Mouse (Mus musculus) midbrain, postnatal 0 days (tissue): ENCODE results near the gene Ampd3. TPM values are rescaled to one million over a fixed set of nuclear protein-coding genes. Genes with fewer than 3 reads are reported as not detected.

Source experiments
- ATAC-seq: fragments of 200-750 bp; cut with Nextera tagmentation; 2 replicates; pipeline ENCODE4 v1.8.0; 2017; ENCODE audit warnings: moderate number of reproducible peaks, mild to moderate bottlenecking, moderate TSS enrichment, moderate library complexity; ENCODE audit not compliant: low FRiP score
- DNase-seq: peaks from one replicate; pipeline ENCODE4 v3.0.0-alpha.2; 2015; ENCODE audit warnings: low spot score
- H3K27ac ChIP-seq: fragments of 300-500 bp; sonication (generic); 2 replicates; pipeline ENCODE4 v1.5.1; 2014; ENCODE audit warnings: low read depth, mild to moderate bottlenecking, low read length, mixed read lengths
- H3K27me3 ChIP-seq: fragments of 300-500 bp; sonication (generic); 2 replicates; pipeline ENCODE4 v1.6.1; 2014; ENCODE audit warnings: low read length, control low read depth, mixed read lengths; ENCODE audit not compliant: insufficient read depth
- H3K36me3 ChIP-seq: fragments of 300-500 bp; sonication (generic); 2 replicates; pipeline ENCODE4 v1.6.1; 2014; ENCODE audit warnings: low read length, control low read depth, mixed read lengths; ENCODE audit not compliant: insufficient read depth
- H3K4me1 ChIP-seq: fragments of 300-500 bp; sonication (generic); 2 replicates; pipeline ENCODE4 v1.6.1; 2014; ENCODE audit warnings: mild to moderate bottlenecking, control low read depth, antibody characterized with exemption, low read length, mixed read lengths; ENCODE audit not compliant: insufficient read depth
- H3K4me2 ChIP-seq: fragments of 300-500 bp; sonication (generic); 2 replicates; pipeline ENCODE4 v1.6.1; 2014; ENCODE audit warnings: low read depth, mild to moderate bottlenecking, low read length, mixed read lengths; ENCODE audit not compliant: poor library complexity, severe bottlenecking
- H3K4me3 ChIP-seq: fragments of 300-500 bp; sonication (generic); 2 replicates; pipeline ENCODE4 v1.5.1; 2014; ENCODE audit warnings: low read depth, mild to moderate bottlenecking, low read length, moderate library complexity
- H3K9ac ChIP-seq: fragments of 300-500 bp; sonication (generic); replicated peaks from 2 replicates; pipeline ENCODE4 v1.6.1; 2014; ENCODE audit warnings: mild to moderate bottlenecking, low read length, moderate library complexity, mixed read lengths; ENCODE audit not compliant: poor library complexity, severe bottlenecking
- H3K9me3 ChIP-seq: fragments of 300-500 bp; sonication (generic); 2 replicates; pipeline ENCODE4 v1.6.1; 2016; ENCODE audit warnings: low read length, control low read depth
- CTCF ChIP-seq: IDR thresholded peaks from 2 replicates; pipeline ENCODE4 v1.5.1; 2016; ENCODE audit warnings: antibody characterized with exemption, mild to moderate bottlenecking
- WGBS: fragments of 180-500 bp; shearing (Covaris S2); extraction: QIAGEN DNeasy Blood & Tissue Kit; methylation state at CpG from one replicate; pipeline ENCODE4 v1.1.7; 2014; 5-methylcytosine and 5-hydroxymethylcytosine counted together
- polyA plus RNA-seq: library from polyadenylated mRNA; unstranded; fragments of >200 nt; fragmentation: Nextera tagmentation; extraction: Ambion mirVana; gene quantifications from 2 replicates; pipeline ENCODE4 v1.2.1, GENCODE M21; 2015
- total RNA-seq: library from RNA; depleted of rRNA; stranded (reverse); fragments of >200 nt; gene quantifications from 2 replicates; pipeline ENCODE4 v1.2.3, GENCODE M21; 2014

The Ampd3 gene
- total and polyA plus RNA-seq, 2 experiments from 2014 or later = 13.2 to 20.6 TPM

- Histone ChIP-seq H3K4me3 (no peak overlapping the region), H3K9me3 (no peaks in the 10 kb centered on the region), H3K9ac (no peak overlapping the region), H3K36me3 (0 out of 2 replicates have a peak, but pooled peaks cover 2% of the 10 kb centered on the region), H3K4me2 (no peak overlapping the region), H3K4me1 (0 out of 2 replicates have a peak, but pooled peaks cover 2% of the 10 kb centered on the region), H3K27ac (peak overlapping the region; percentile 43; the same call in 1 of the 2 replicates), H3K27me3 (no peaks in the 10 kb centered on the region)
- no peak for TF ChIP-seq CTCF
- DNase-seq (peak; percentile 82), ATAC-seq (peak; percentile 68)
- WGBS = 71% methylated on average over 8 of the region's 8 CpGs
These were observed 11.7 kb downstream of the Ampd3 start for GRCm38 (mm10) chr7:110779605-110780111.

- peak overlapping the region; percentile 43; the same call in 1 of the 2 replicates for H3K27ac ChIP-seq
- no peak overlapping the region for H3K9ac ChIP-seq
- WGBS = 91% methylated on average over 4 of the region's 4 CpGs
- TF ChIP-seq CTCF = no peak
- no peaks in the 10 kb centered on the region for H3K9me3 ChIP-seq
- ATAC-seq (no peak), DNase-seq (no peak)
- no peak overlapping the region for H3K4me2 ChIP-seq
- H3K27me3 ChIP-seq = no peaks in the 10 kb centered on the region
- 0 out of 2 replicates have a peak, but pooled peaks cover 2% of the 10 kb centered on the region for H3K36me3 ChIP-seq
- H3K4me3 ChIP-seq = no peak overlapping the region
- H3K4me1 ChIP-seq = 0 out of 2 replicates have a peak, but pooled peaks cover 2% of the 10 kb centered on the region
These were observed 12.5 kb downstream of the Ampd3 start for GRCm38 (mm10) chr7:110780520-110780919.

GRCm38 (mm10) chr7:110781231-110781711 is 13.3 kb downstream of the Ampd3 start:
- Histone ChIP-seq H3K9ac (no peak overlapping the region), H3K4me1 (0 out of 2 replicates have a peak, but pooled peaks cover 2% of the 10 kb centered on the region), H3K36me3 (0 out of 2 replicates have a peak, but pooled peaks cover 2% of the 10 kb centered on the region), H3K27me3 (no peaks in the 10 kb centered on the region), H3K4me3 (no peak overlapping the region), H3K9me3 (no peaks in the 10 kb centered on the region), H3K4me2 (no peak overlapping the region), H3K27ac (no peak overlapping the region)
- ATAC-seq = no peak
- peak; percentile 58 for DNase-seq
- TF ChIP-seq CTCF = no peak
- 65% methylated on average over 2 of the region's 2 CpGs for WGBS

GRCm38 (mm10) chr7:110782135-110782534 is 14.1 kb downstream of the Ampd3 start:
- H3K4me2 ChIP-seq = no peak overlapping the region
- TF ChIP-seq CTCF = no peak

GRCm38 (mm10) chr7:110782845-110783478 is 15.0 kb downstream of the Ampd3 start:
- 0 out of 2 replicates have a peak, but pooled peaks cover 2% of the 10 kb centered on the region for H3K36me3 ChIP-seq
- no peak overlapping the region for H3K4me2 ChIP-seq
- no peak overlapping the region for H3K27ac ChIP-seq
- no peak overlapping the region for H3K4me3 ChIP-seq
- no peaks in the 10 kb centered on the region for H3K4me1 ChIP-seq
- H3K27me3 ChIP-seq = no peaks in the 10 kb centered on the region
- WGBS = 38% methylated on average over 10 of the region's 10 CpGs
- ATAC-seq (no peak), DNase-seq (no peak)
- H3K9ac ChIP-seq = no peak overlapping the region
- no peak for TF ChIP-seq CTCF
- no peaks in the 10 kb centered on the region for H3K9me3 ChIP-seq

More at GRCm38 (mm10) chr7:110782135-110782534, 14.1 kb downstream of the Ampd3 start:
- H3K36me3 ChIP-seq = 0 out of 2 replicates have a peak, but pooled peaks cover 2% of the 10 kb centered on the region
- H3K27me3 ChIP-seq = no peaks in the 10 kb centered on the region
- H3K4me1 ChIP-seq = 0 out of 2 replicates have a peak, but pooled peaks cover 2% of the 10 kb centered on the region
- no peak overlapping the region for H3K27ac ChIP-seq
- DNase-seq (no peak), ATAC-seq (no peak)
- H3K9ac ChIP-seq = no peak overlapping the region
- 73% methylated on average over 7 of the region's 7 CpGs for WGBS
- H3K9me3 ChIP-seq = no peaks in the 10 kb centered on the region
- no peak overlapping the region for H3K4me3 ChIP-seq

- no peak for TF ChIP-seq CTCF
- Histone ChIP-seq H3K27ac (no peak overlapping the region), H3K36me3 (peaks cover 2% of the 10 kb centered on the region; the same call in 1 of the 2 replicates), H3K4me3 (no peak overlapping the region), H3K27me3 (no peaks in the 10 kb centered on the region), H3K4me1 (no peaks in the 10 kb centered on the region), H3K9me3 (no peaks in the 10 kb centered on the region), H3K9ac (no peak overlapping the region), H3K4me2 (no peak overlapping the region)
- ATAC-seq = no peak
- 83% methylated on average over 8 of the region's 8 CpGs for WGBS
- DNase-seq = no peak
These were observed 17.0 kb downstream of the Ampd3 start for GRCm38 (mm10) chr7:110784965-110785364.
